ENCODE assay signal across 10 mouse cellular contexts in genomic region chr11:96808066-96808465, GRCm38 (mm10). TPM values are rescaled to one million over a fixed set of nuclear protein-coding genes. Genes with fewer than 3 reads are reported as not detected.
DNase-seq lines count a peak whose midpoint lies in the region; ATAC-seq and TF ChIP-seq lines count a peak whose summit lies in the region.
"Had no signal": no experiment of that assay in that cellular context is flagged by ENCODE, and none has a peak within 500 bp of the region (broad histone marks: within the 10 kb centered on the region; RNA-seq: fewer than 3 reads in every experiment).

No protein-coding gene starts in this region.

- H3K4me1 ChIP-seq in forebrain, postnatal 0 days (ENCODE audit: insufficient read depth): no peaks in the 10 kb centered on the region
- H3K4me1 ChIP-seq in forebrain, embryonic 16.5 days (replicated peaks; ENCODE audit: control insufficient read depth, insufficient read depth, low read length): no peaks in the 10 kb centered on the region
- H3K4me1 ChIP-seq in liver, embryonic 14.5 days (replicated peaks; ENCODE audit: control insufficient read depth in 2 of 2, insufficient read depth in 2 of 2, low read length in 1 of 2): no peaks in the 10 kb centered on the region
- H3K4me1 ChIP-seq in E14TG2a.4 (replicated peaks; ENCODE audit: low read depth, low read length): peaks cover 67% of the 10 kb centered on the region
- H3K4me1 ChIP-seq: kidney, embryonic 15.5 days had no signal

- TF ChIP-seq CTCF in forebrain, postnatal 0 days (IDR thresholded peaks at IDR 0.05; ENCODE audit: low read depth): peak; percentile 52
- peak; percentile 39; the same call in 1 of the 2 replicates for TF ChIP-seq CTCF in liver, embryonic 14.5 days (IDR thresholded peaks at IDR 0.05; ENCODE audit: low read depth)
- peak; percentile 34 for TF ChIP-seq CTCF in E14TG2a.4 (conservative IDR thresholded peaks at IDR 0.05; ENCODE audit: low read length)

- no peak for DNase-seq in forebrain, postnatal 0 days
- DNase-seq in liver, embryonic 14.5 days (ENCODE audit: low read depth in 3 of 3, low spot score in 3 of 3): no peak
- no peak for DNase-seq in liver
- no peak for DNase-seq in spleen, postnatal 4 days (ENCODE audit: low spot score in 2 of 2)
- DNase-seq in neural tube, embryonic 10.5 days (ENCODE audit: extremely low spot score, low spot score): no peak

- H3K9me3 ChIP-seq in forebrain, postnatal 0 days (ENCODE audit: low read length): no peaks in the 10 kb centered on the region
- H3K9me3 ChIP-seq in forebrain, embryonic 16.5 days (ENCODE audit: control insufficient read depth, low read length): no peaks in the 10 kb centered on the region
- H3K9me3 ChIP-seq in liver, embryonic 14.5 days (ENCODE audit: control insufficient read depth, low read length): no peaks in the 10 kb centered on the region
- no peaks in the 10 kb centered on the region for H3K9me3 ChIP-seq in E14TG2a.4 (ENCODE audit: low read length)
- H3K9me3 ChIP-seq: kidney, embryonic 15.5 days had no signal

- no peak overlapping the region for H3K4me2 ChIP-seq in forebrain, postnatal 0 days (ENCODE audit: low read depth)
- H3K4me2 ChIP-seq in forebrain, embryonic 16.5 days (ENCODE audit: low read length): no peak overlapping the region
- no peak overlapping the region for H3K4me2 ChIP-seq in liver, embryonic 14.5 days (ENCODE audit: low read depth)
- H3K4me2 ChIP-seq: kidney, embryonic 15.5 days had no signal

- H3K9ac ChIP-seq in forebrain, postnatal 0 days: no peak overlapping the region
- H3K9ac ChIP-seq in forebrain, embryonic 16.5 days (replicated peaks; ENCODE audit: low read depth, low read length): no peak overlapping the region
- no peak overlapping the region for H3K9ac ChIP-seq in liver, embryonic 14.5 days (replicated peaks)
- H3K9ac ChIP-seq: kidney, embryonic 15.5 days had no signal

- peaks cover 57% of the 10 kb centered on the region for H3K36me3 ChIP-seq in forebrain, postnatal 0 days (ENCODE audit: insufficient read depth)
- peaks cover 39% of the 10 kb centered on the region for H3K36me3 ChIP-seq in forebrain, embryonic 16.5 days (ENCODE audit: control insufficient read depth, insufficient read depth)
- H3K36me3 ChIP-seq in liver, embryonic 14.5 days (replicated peaks; ENCODE audit: control insufficient read depth, insufficient read depth, low read depth): peaks cover 60% of the 10 kb centered on the region
- H3K36me3 ChIP-seq in E14TG2a.4 (ENCODE audit: insufficient read depth, low read length): peaks cover 100% of the 10 kb centered on the region

- ATAC-seq in forebrain, postnatal 0 days: no peak
- ATAC-seq in forebrain, embryonic 16.5 days: no peak
- no peak for ATAC-seq in liver, embryonic 14.5 days (ENCODE audit: insufficient read depth)
- ATAC-seq in common myeloid progenitor, adult 5-6 weeks (replicated peaks; ENCODE audit: low read depth, poor library complexity, severe bottlenecking): 0 out of 2 replicates have a peak, but pooled peaks have one; percentile 52

- no peaks in the 10 kb centered on the region for H3K27me3 ChIP-seq in forebrain, postnatal 0 days (ENCODE audit: insufficient read depth, low read length)
- H3K27me3 ChIP-seq in forebrain, embryonic 16.5 days (replicated peaks; ENCODE audit: control insufficient read depth, insufficient read depth, low read length): no peaks in the 10 kb centered on the region
- no peaks in the 10 kb centered on the region for H3K27me3 ChIP-seq in liver, embryonic 14.5 days (ENCODE audit: control insufficient read depth, insufficient read depth, low read length)
- no peaks in the 10 kb centered on the region for H3K27me3 ChIP-seq in E14TG2a.4 (ENCODE audit: insufficient read depth, low read length)
- H3K27me3 ChIP-seq: kidney, embryonic 15.5 days had no signal

- WGBS in forebrain, postnatal 0 days: 49% methylated on average over 1 of the region's 1 CpGs
- WGBS in forebrain, embryonic 16.5 days: 36% methylated on average over 1 of the region's 1 CpGs
- 41% methylated on average over 1 of the region's 1 CpGs for WGBS in liver, embryonic 14.5 days (ENCODE audit: insufficient replicate concordance)

- TF ChIP-seq EP300 in liver, embryonic 14.5 days (IDR thresholded peaks at IDR 0.05; ENCODE audit: low read depth): no peak

- H3K27ac ChIP-seq in forebrain, postnatal 0 days (ENCODE audit: low read depth, low read length): no peak overlapping the region
- H3K27ac ChIP-seq in forebrain, embryonic 16.5 days (ENCODE audit: low read length): no peak overlapping the region
- no peak overlapping the region for H3K27ac ChIP-seq in liver, embryonic 14.5 days
- H3K27ac ChIP-seq: kidney, embryonic 15.5 days; macrophage had no signal

- H3K4me3 ChIP-seq in forebrain, postnatal 0 days (ENCODE audit: low read depth, low read length): no peak overlapping the region
- no peak overlapping the region for H3K4me3 ChIP-seq in forebrain, embryonic 16.5 days (replicated peaks; ENCODE audit: low read length)
- H3K4me3 ChIP-seq in liver, embryonic 14.5 days (ENCODE audit: insufficient read depth in 1 of 2, low read depth in 2 of 2, low read length in 2 of 2): no peak overlapping the region
- H3K4me3 ChIP-seq in E14TG2a.4 (replicated peaks; ENCODE audit: low read length): no peak overlapping the region
- H3K4me3 ChIP-seq: kidney, embryonic 15.5 days had no signal

RNA-seq across cellular contexts. Expression of gene Cbx1, which starts 19.1 kb away (rescaled TPM):
- total RNA-seq in forebrain, postnatal 0 days (2014; rRNA removed): 57.0 and 62.4 TPM in 2 replicates
- 53.7 and 55.6 TPM in 2 replicates for polyA plus RNA-seq in forebrain, postnatal 0 days (2015; fragmentation: Nextera tagmentation; extraction: Ambion mirVana)
- 87.7 and 93.3 TPM in 2 replicates for polyA plus RNA-seq in forebrain, embryonic 16.5 days (2015; fragmentation: Nextera tagmentation; extraction: Ambion mirVana)
- polyA plus RNA-seq in liver, embryonic 14.5 days (2012; rRNA removed): 9.9 and 23.5 TPM in 2 replicates
- 25.0 and 26.0 TPM in 2 replicates for polyA plus RNA-seq in liver, embryonic 14.5 days (2014; fragmentation: Nextera tagmentation; extraction: Ambion mirVana)
- total RNA-seq in common myeloid progenitor, adult 5-6 weeks (2017): 94.1 and 108 TPM in 2 replicates

RNA-seq across cellular contexts. Expression of gene Nfe2l1, which starts 21.7 kb away (rescaled TPM):
- 46.5 and 57.4 TPM in 2 replicates for total RNA-seq in forebrain, postnatal 0 days (2014; rRNA removed)
- polyA plus RNA-seq in forebrain, postnatal 0 days (2015; fragmentation: Nextera tagmentation; extraction: Ambion mirVana): 47.3 and 62.4 TPM in 2 replicates
- polyA plus RNA-seq in forebrain, embryonic 16.5 days (2015; fragmentation: Nextera tagmentation; extraction: Ambion mirVana): 64.8 and 68.2 TPM in 2 replicates
- polyA plus RNA-seq in liver, embryonic 14.5 days (2012; rRNA removed): 14.4 and 15.2 TPM in 2 replicates
- 9.6 and 10.1 TPM in 2 replicates for polyA plus RNA-seq in liver, embryonic 14.5 days (2014; fragmentation: Nextera tagmentation; extraction: Ambion mirVana)
- 43.3 and 48.5 TPM in 2 replicates for total RNA-seq in common myeloid progenitor, adult 5-6 weeks (2017)

RNA-seq across cellular contexts. Expression of gene Snx11, which starts 30.7 kb away (rescaled TPM):
- 59.2 and 68.8 TPM in 2 replicates for total RNA-seq in forebrain, postnatal 0 days (2014; rRNA removed)
- polyA plus RNA-seq in forebrain, postnatal 0 days (2015; fragmentation: Nextera tagmentation; extraction: Ambion mirVana): 32.7 and 37.1 TPM in 2 replicates
- 43.1 and 44.1 TPM in 2 replicates for polyA plus RNA-seq in forebrain, embryonic 16.5 days (2015; fragmentation: Nextera tagmentation; extraction: Ambion mirVana)
- polyA plus RNA-seq in liver, embryonic 14.5 days (2012; rRNA removed): 7.4 and 10.1 TPM in 2 replicates
- 4.2 and 4.9 TPM in 2 replicates for polyA plus RNA-seq in liver, embryonic 14.5 days (2014; fragmentation: Nextera tagmentation; extraction: Ambion mirVana)
- total RNA-seq in common myeloid progenitor, adult 5-6 weeks (2017): 9.5 and 14.8 TPM in 2 replicates

RNA-seq across cellular contexts. Expression of gene Copz2, which starts 41.6 kb away (rescaled TPM):
- total RNA-seq in forebrain, postnatal 0 days (2014; rRNA removed): 5.8 and 7.1 TPM in 2 replicates
- polyA plus RNA-seq in forebrain, postnatal 0 days (2015; fragmentation: Nextera tagmentation; extraction: Ambion mirVana): 14.8 and 14.9 TPM in 2 replicates
- polyA plus RNA-seq in forebrain, embryonic 16.5 days (2015; fragmentation: Nextera tagmentation; extraction: Ambion mirVana): 10.4 and 16.6 TPM in 2 replicates
- polyA plus RNA-seq in liver, embryonic 14.5 days (2012; rRNA removed): 7.9 and 8.7 TPM in 2 replicates
- polyA plus RNA-seq in liver, embryonic 14.5 days (2014; fragmentation: Nextera tagmentation; extraction: Ambion mirVana): 18.6 and 18.8 TPM in 2 replicates
- 1.6 and 8.9 TPM in 2 replicates for total RNA-seq in common myeloid progenitor, adult 5-6 weeks (2017)
